ENCODE assay signal across 8 mouse cellular contexts in genomic region chr2:128698693-128699181, GRCm38 (mm10). TPM values are rescaled to one million over a fixed set of nuclear protein-coding genes. Genes with fewer than 3 reads are reported as not detected.
A peak's percentile ranks its signal among the peaks of the same experiment; 100 is the strongest.
DNase-seq lines count a peak whose midpoint lies in the region; ATAC-seq and TF ChIP-seq lines count a peak whose summit lies in the region.

TSS of gene Mertk (plus strand) at chr2:128698956.

- peak within 1 kb of the TSS; percentile 78 for H3K4me3 ChIP-seq in brown adipose tissue, adult 24 weeks (ENCODE audit: insufficient read depth, low read depth, low read length)
- H3K4me3 ChIP-seq in forebrain, embryonic 13.5 days: peak within 1 kb of the TSS; percentile 51
- peak within 1 kb of the TSS; percentile 88 for H3K4me3 ChIP-seq in heart, embryonic 16.5 days (ENCODE audit: low read length)
- peak within 1 kb of the TSS; percentile 68 for H3K4me3 ChIP-seq in liver, embryonic 11.5 days (ENCODE audit: low read depth, low read length)
- H3K4me3 ChIP-seq in testis, adult 2 months (ENCODE audit: control insufficient read depth, low read depth, low read length): peak within 1 kb of the TSS; percentile 83

- WGBS in forebrain, embryonic 13.5 days: under 1% methylated on average over 30 of the region's 30 CpGs
- WGBS in heart, embryonic 16.5 days: under 1% methylated on average over 30 of the region's 30 CpGs
- under 1% methylated on average over 30 of the region's 30 CpGs for WGBS in liver, embryonic 11.5 days

- no peaks in the 10 kb centered on the region for H3K4me1 ChIP-seq in brown adipose tissue, adult 24 weeks (ENCODE audit: control insufficient read depth, insufficient read depth, insufficient read length, low read length)
- H3K4me1 ChIP-seq in forebrain, embryonic 13.5 days: peaks cover 19% of the 10 kb centered on the region
- peaks cover 10% of the 10 kb centered on the region for H3K4me1 ChIP-seq in heart, embryonic 16.5 days (ENCODE audit: control insufficient read depth, insufficient read depth, low read length)
- H3K4me1 ChIP-seq in liver, embryonic 11.5 days (replicated peaks; ENCODE audit: control insufficient read depth, insufficient read depth, low read length): no peaks in the 10 kb centered on the region; the same call in 1 of the 2 replicates
- H3K4me1 ChIP-seq in testis, adult 2 months (ENCODE audit: control insufficient read depth, insufficient read depth, low read length): peaks cover 12% of the 10 kb centered on the region

- peak; percentile 82 for TF ChIP-seq POLR2A in testis, adult 2 months (IDR thresholded peaks at IDR 0.05; ENCODE audit: control insufficient read depth, low read depth, low read length)

- H3K4me2 ChIP-seq in forebrain, embryonic 13.5 days: peak within 1 kb of the TSS; percentile 96
- peak within 1 kb of the TSS; percentile 74 for H3K4me2 ChIP-seq in heart, embryonic 16.5 days (ENCODE audit: low read depth, low read length)
- peak within 1 kb of the TSS; percentile 84 for H3K4me2 ChIP-seq in liver, embryonic 11.5 days

- H3K27me3 ChIP-seq in forebrain, embryonic 13.5 days: peaks cover 22% of the 10 kb centered on the region; the same call in 1 of the 2 replicates
- H3K27me3 ChIP-seq in heart, embryonic 16.5 days (ENCODE audit: control insufficient read depth, insufficient read depth, low read length): no peaks in the 10 kb centered on the region
- H3K27me3 ChIP-seq in liver, embryonic 11.5 days (replicated peaks; ENCODE audit: control insufficient read depth, insufficient read depth, low read length): peaks cover 23% of the 10 kb centered on the region
- H3K27me3 ChIP-seq in testis, adult 2 months (ENCODE audit: control insufficient read depth, insufficient read depth, low read length): no peaks in the 10 kb centered on the region

- H3K9me3 ChIP-seq in forebrain, embryonic 13.5 days (replicated peaks): no peaks in the 10 kb centered on the region
- H3K9me3 ChIP-seq in heart, embryonic 16.5 days (replicated peaks; ENCODE audit: control insufficient read depth, low read length): no peaks in the 10 kb centered on the region
- H3K9me3 ChIP-seq in liver, embryonic 11.5 days (ENCODE audit: control insufficient read depth, low read length): no peaks in the 10 kb centered on the region

- no peak for TF ChIP-seq CTCF in testis, adult 2 months (IDR thresholded peaks at IDR 0.05; ENCODE audit: control insufficient read depth, insufficient read depth, insufficient replicate concordance, low read depth, low read length)

- peak within 1 kb of the TSS; percentile 77 for H3K27ac ChIP-seq in brown adipose tissue, adult 24 weeks (replicated peaks; ENCODE audit: low read depth, low read length)
- no peak within 1 kb of the TSS for H3K27ac ChIP-seq in forebrain, embryonic 13.5 days
- H3K27ac ChIP-seq in heart, embryonic 16.5 days (ENCODE audit: low read length): peak within 1 kb of the TSS; percentile 89
- peak within 1 kb of the TSS; percentile 32; the same call in 1 of the 2 replicates for H3K27ac ChIP-seq in liver, embryonic 11.5 days (ENCODE audit: low read depth, low read length)
- peak within 1 kb of the TSS; percentile 87 for H3K27ac ChIP-seq in testis, adult 2 months (ENCODE audit: control insufficient read depth, insufficient read depth, low read depth, low read length)

- DNase-seq in ES-CJ7 (ENCODE audit: low read depth, low spot score): peak; percentile 85
- DNase-seq in kidney, postnatal 25 days: peak; percentile 99
- DNase-seq in liver, embryonic 11.5 days (ENCODE audit: low spot score): peak; percentile 78

- peak; percentile 77 for ATAC-seq in forebrain, embryonic 13.5 days
- peak; percentile 97 for ATAC-seq in heart, embryonic 16.5 days (replicated peaks; ENCODE audit: extremely low read depth, insufficient read depth, low FRiP score)
- ATAC-seq in liver, embryonic 11.5 days (replicated peaks; ENCODE audit: low FRiP score): peak; percentile 78
- ATAC-seq in monocyte, adult 5-6 weeks (replicated peaks; ENCODE audit: insufficient number of reproducible peaks, low FRiP score, low TSS enrichment, poor library complexity, severe bottlenecking): peak; percentile 38; the same call in 1 of the 2 replicates

- no peaks in the 10 kb centered on the region for H3K36me3 ChIP-seq in forebrain, embryonic 13.5 days (ENCODE audit: poor library complexity, severe bottlenecking)
- H3K36me3 ChIP-seq in heart, embryonic 16.5 days (ENCODE audit: control insufficient read depth, insufficient read depth): no peaks in the 10 kb centered on the region
- no peaks in the 10 kb centered on the region for H3K36me3 ChIP-seq in liver, embryonic 11.5 days (ENCODE audit: control insufficient read depth, insufficient read depth, low read length)
- no peaks in the 10 kb centered on the region for H3K36me3 ChIP-seq in testis, adult 2 months (ENCODE audit: control insufficient read depth, insufficient read depth, low read length)

- peak within 1 kb of the TSS; percentile 62 for H3K9ac ChIP-seq in forebrain, embryonic 13.5 days
- peak within 1 kb of the TSS; percentile 91 for H3K9ac ChIP-seq in heart, embryonic 16.5 days (ENCODE audit: low read length)
- peak within 1 kb of the TSS; percentile 69 for H3K9ac ChIP-seq in liver, embryonic 11.5 days (ENCODE audit: low read depth, low read length)

RNA-seq across cellular contexts. Expression of gene Mertk, which starts in this region (rescaled TPM):
- polyA plus RNA-seq in brown adipose tissue, adult 24 weeks (2012; ENCODE audit: insufficient read depth, insufficient read length, missing spikeins): 2.4 and 3.0 TPM in 2 replicates
- 0.56 and 0.88 TPM in 2 replicates for polyA plus RNA-seq in forebrain, embryonic 13.5 days (2015; fragmentation: Nextera tagmentation; extraction: Ambion mirVana)
- polyA plus RNA-seq in heart, embryonic 16.5 days (2015; fragmentation: Nextera tagmentation; extraction: Ambion mirVana): 3.7 and 4.2 TPM in 2 replicates
- 4.9 and 6.6 TPM in 2 replicates for polyA plus RNA-seq in liver, embryonic 11.5 days (2014; fragmentation: Nextera tagmentation; extraction: Ambion mirVana)
- not detected in 3 replicates for total RNA-seq in monocyte, adult 5-6 weeks (2017)
- 1.8 and 2.2 TPM in 2 replicates for polyA plus RNA-seq in testis, adult 2 months (2012; rRNA removed)

Comparison
In these comparisons a context has a peak if more than half of its experiments do, and no peak if none do; other contexts are left out.
1. Peak in ATAC-seq, H3K4me3 ChIP-seq, H3K9ac ChIP-seq and H3K4me2 ChIP-seq in forebrain, embryonic 13.5 days; RNA of the gene not detected or under 1 TPM.
2. Peak in ATAC-seq in monocyte, adult 5-6 weeks; RNA of the gene not detected or under 1 TPM.
3. ATAC-seq: peak in every context shown above with its lines; median percentile 97 in heart, embryonic 16.5 days; 78 in liver, embryonic 11.5 days; 77 in forebrain, embryonic 13.5 days; 38 in monocyte, adult 5-6 weeks.